Mouse (Mus musculus) MEL (cell line): ENCODE measurements around the gene C1qbp. TPM values are rescaled to one million over a fixed set of nuclear protein-coding genes. Genes with fewer than 3 reads are reported as not detected.

Experiments used
- DNase-seq: peaks from one replicate; pipeline ENCODE4 v3.0.0; 2011; ENCODE audit warnings: low read depth, low spot score
- H3K27ac ChIP-seq: 2 replicates; pipeline ENCODE4 v1.5.1; 2012; ENCODE audit warnings: low read depth, mild to moderate bottlenecking, control low read depth, low read length, moderate library complexity; ENCODE audit not compliant: control insufficient read depth
- H3K27me3 ChIP-seq, 2 experiments: fragments of 150-350 bp in 1 of 2; sonication (generic) in 1 of 2; 2 replicates each; pipeline ENCODE4 v1.6.1; 2012; ENCODE audit warnings: low read length in 2 of 2, mild to moderate bottlenecking in 2 of 2, improper control_type of control experiment in 1 of 2, moderate library complexity in 1 of 2; ENCODE audit not compliant: insufficient read depth in 2 of 2, control insufficient read depth in 1 of 2
- H3K36me3 ChIP-seq, 2 experiments: 2 replicates each; pipeline ENCODE4 v1.6.1; 2012 to 2014; ENCODE audit warnings: low read length in 2 of 2, improper control_type of control experiment in 1 of 2, inconsistent platforms in 1 of 2, mild to moderate bottlenecking in 1 of 2; ENCODE audit not compliant: insufficient read depth in 2 of 2, control insufficient read depth in 1 of 2
- H3K4me1 ChIP-seq, 2 experiments: fragments of 150-350 bp in 1 of 2; sonication (generic) in 1 of 2; 2 replicates each; pipeline ENCODE4 v1.6.1; 2012; ENCODE audit warnings: low read length in 2 of 2, improper control_type of control experiment in 1 of 2, mild to moderate bottlenecking in 1 of 2; ENCODE audit not compliant: insufficient read depth in 2 of 2, control insufficient read depth in 1 of 2
- H3K4me3 ChIP-seq, 2 experiments: fragments of 150-350 bp in 1 of 2; sonication (generic) in 1 of 2; 2 replicates each; pipeline ENCODE4 v1.5.1; 2012; ENCODE audit warnings: low read depth in 2 of 2, low read length in 2 of 2, mild to moderate bottlenecking in 2 of 2, moderate library complexity in 2 of 2, control low read depth in 1 of 2, improper control_type of control experiment in 1 of 2; ENCODE audit not compliant: control insufficient read depth in 1 of 2, insufficient read depth in 1 of 2
- H3K79me2 ChIP-seq: 2 replicates; pipeline ENCODE4 v1.6.1; 2012; ENCODE audit warnings: mild to moderate bottlenecking, low read length, moderate library complexity; ENCODE audit not compliant: control insufficient read depth, poor library complexity, insufficient read depth
- H3K9ac ChIP-seq: 2 replicates; pipeline ENCODE4 v1.6.1; 2012; ENCODE audit warnings: low read depth, mild to moderate bottlenecking, control low read depth, low read length, moderate library complexity; ENCODE audit not compliant: control insufficient read depth, poor library complexity, severe bottlenecking
- H3K9me3 ChIP-seq: fragments of 150-350 bp; sonication (generic); replicated peaks from 2 replicates; pipeline ENCODE4 v1.6.1; 2012; ENCODE audit warnings: mild to moderate bottlenecking, low read length, improper control_type of control experiment, moderate library complexity; ENCODE audit not compliant: insufficient read depth
- CHD1 ChIP-seq: IDR thresholded peaks from 2 replicates; pipeline ENCODE4 v1.6.1; 2012; ENCODE audit warnings: low read depth, mild to moderate bottlenecking, inconsistent platforms, low read length, improper control_type of control experiment
- CTCF ChIP-seq, 3 experiments: IDR thresholded peaks in 2 of 3; conservative IDR thresholded peaks in 1 of 3; 2 replicates each; pipeline ENCODE4 v1.5.1; 2011 to 2012; ENCODE audit warnings: low read length in 3 of 3, low read depth in 2 of 3, mild to moderate bottlenecking in 2 of 3, improper control_type of control experiment in 1 of 3, inconsistent platforms in 1 of 3, mixed read lengths in 1 of 3, moderate library complexity in 1 of 3; ENCODE audit not compliant: control insufficient read depth in 1 of 3, insufficient read depth in 1 of 3, poor library complexity in 1 of 3, severe bottlenecking in 1 of 3
- E2F4 ChIP-seq: IDR thresholded peaks from 2 replicates; pipeline ENCODE4 v1.6.1; 2011; ENCODE audit warnings: low read depth, low read length, improper control_type of control experiment, borderline replicate concordance
- GABPA ChIP-seq: IDR thresholded peaks from 2 replicates; pipeline ENCODE4 v1.6.1; 2012; ENCODE audit warnings: low read depth, mild to moderate bottlenecking, inconsistent platforms, low read length, improper control_type of control experiment, moderate library complexity
- HCFC1 ChIP-seq: IDR thresholded peaks from 2 replicates; pipeline ENCODE4 v1.6.1; 2012; ENCODE audit warnings: low read depth, mild to moderate bottlenecking, inconsistent platforms, low read length, improper control_type of control experiment, moderate library complexity
- MAFK ChIP-seq: IDR thresholded peaks from 2 replicates; pipeline ENCODE4 v1.6.1; 2011; ENCODE audit warnings: low read depth, mild to moderate bottlenecking, low read length, improper control_type of control experiment, borderline replicate concordance
- MEF2A ChIP-seq: IDR thresholded peaks from 2 replicates; pipeline ENCODE4 v1.6.1; 2014; ENCODE audit warnings: low read depth, mild to moderate bottlenecking, inconsistent platforms, low read length, improper control_type of control experiment; ENCODE audit not compliant: poor library complexity, insufficient replicate concordance, severe bottlenecking; ENCODE audit errors: extremely low read depth
- MXI1 ChIP-seq: IDR thresholded peaks from 2 replicates; pipeline ENCODE4 v1.6.1; 2011; ENCODE audit warnings: mild to moderate bottlenecking, low read depth, low read length, improper control_type of control experiment
- MYB ChIP-seq: IDR thresholded peaks from 2 replicates; pipeline ENCODE4 v1.6.1; 2011; ENCODE audit warnings: mild to moderate bottlenecking, low read depth, low read length, improper control_type of control experiment
- NRF1 ChIP-seq: IDR thresholded peaks from 2 replicates; pipeline ENCODE4 v1.6.1; 2014; ENCODE audit warnings: low read depth, mild to moderate bottlenecking, inconsistent platforms, low read length, improper control_type of control experiment, moderate library complexity; ENCODE audit not compliant: poor library complexity, insufficient read depth, severe bottlenecking
- SIN3A ChIP-seq: IDR thresholded peaks from 2 replicates; pipeline ENCODE4 v1.6.1; 2012; ENCODE audit warnings: low read length, improper control_type of control experiment, inconsistent platforms
- TAL1 ChIP-seq: IDR thresholded peaks from 2 replicates; pipeline ENCODE4 v1.6.1; 2012; ENCODE audit warnings: mild to moderate bottlenecking, inconsistent platforms, low read length, moderate library complexity, mixed read lengths
- TBP ChIP-seq: IDR thresholded peaks from 2 replicates; pipeline ENCODE4 v1.8.0; 2011; ENCODE audit warnings: low read depth, low read length, improper control_type of control experiment
- UBTF ChIP-seq: IDR thresholded peaks from 2 replicates; pipeline ENCODE4 v1.6.1; 2012; ENCODE audit warnings: low read depth, mild to moderate bottlenecking, inconsistent platforms, low read length, improper control_type of control experiment, moderate library complexity, borderline replicate concordance; ENCODE audit not compliant: insufficient read depth
- ZMIZ1 ChIP-seq: IDR thresholded peaks from 2 replicates; pipeline ENCODE4 v1.6.1; 2012; ENCODE audit warnings: low read depth, mild to moderate bottlenecking, inconsistent platforms, low read length, improper control_type of control experiment, moderate library complexity
- ZNF384 ChIP-seq: IDR thresholded peaks from 2 replicates; pipeline ENCODE4 v1.6.1; 2012; ENCODE audit warnings: low read depth, mild to moderate bottlenecking, inconsistent platforms, low read length, improper control_type of control experiment
- polyA plus RNA-seq, 2 experiments: library from polyadenylated mRNA; stranded (reverse) in 1 of 2; unstranded in 1 of 2; fragments of >175 nt in 1 of 2; fragments of >200 nt in 1 of 2; gene quantifications; 2 replicates each; pipeline versions ENCODE4 v1.2.1 to v1.2.4; 2012; ENCODE audit warnings: low replicate concordance in 2 of 2, low read depth in 1 of 2; ENCODE audit not compliant: insufficient read length in 2 of 2, insufficient read depth in 1 of 2, missing spikeins in 1 of 2
- total RNA-seq: library from RNA; depleted of rRNA; stranded (reverse); fragments of 300-350 nt; gene quantifications from 2 replicates; pipeline ENCODE4 v1.2.3, GENCODE M21; 2012; rRNA removed

The C1qbp gene
- total and polyA plus RNA-seq, 3 experiments: 164 to 614 TPM; not detected in 1

DNA sequence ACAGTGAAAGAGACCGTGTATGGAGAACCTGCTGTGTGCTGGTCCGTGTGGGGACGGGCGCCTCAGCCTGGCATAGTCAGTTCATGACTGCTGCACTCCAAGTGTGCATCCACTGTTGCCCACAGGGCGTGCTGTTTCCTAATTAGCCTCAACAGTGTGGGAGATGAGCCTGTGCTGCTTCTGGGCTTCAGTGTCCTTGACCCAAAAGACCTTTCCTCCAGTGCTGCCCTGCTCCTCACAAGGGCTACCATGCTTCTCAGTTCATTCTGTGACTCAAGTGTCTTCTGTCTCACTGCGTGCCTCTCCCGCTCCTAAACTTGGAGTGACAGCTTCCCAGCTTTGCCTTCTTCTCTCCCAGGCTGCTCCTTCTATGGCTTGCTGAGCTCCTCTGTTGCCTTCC is 47.5 kb downstream of the C1qbp start:
- peaks cover 0 to 36% of the 10 kb centered on the region in 2 experiments; a peak in 2 of 4 replicates for H3K36me3 ChIP-seq
- no peaks in the 10 kb centered on the region for H3K79me2 ChIP-seq
- H3K9ac ChIP-seq: no peak overlapping the region
- TF ChIP-seq SIN3A: no peak
- TF ChIP-seq CTCF (IDR thresholded peaks at IDR 0.05 in 2 of 3, conservative IDR thresholded peaks at IDR 0.05 in 1 of 3; ENCODE audit: control insufficient read depth in 1 of 3, insufficient read depth in 1 of 3, low read depth in 2 of 3, low read length in 3 of 3, poor library complexity in 1 of 3, severe bottlenecking in 1 of 3): peak in 1 of 3 experiments; percentile 24; a peak in 1 of 6 replicates
- no peak for TF ChIP-seq TAL1
- no peak for DNase-seq
- no peaks in the 10 kb centered on the region for H3K27me3 ChIP-seq
- no peak overlapping the region for H3K27ac ChIP-seq
- H3K4me1 ChIP-seq: no peaks in the 10 kb centered on the region
- no peaks in the 10 kb centered on the region for H3K9me3 ChIP-seq
- H3K4me3 ChIP-seq: no peak overlapping the region

DNA sequence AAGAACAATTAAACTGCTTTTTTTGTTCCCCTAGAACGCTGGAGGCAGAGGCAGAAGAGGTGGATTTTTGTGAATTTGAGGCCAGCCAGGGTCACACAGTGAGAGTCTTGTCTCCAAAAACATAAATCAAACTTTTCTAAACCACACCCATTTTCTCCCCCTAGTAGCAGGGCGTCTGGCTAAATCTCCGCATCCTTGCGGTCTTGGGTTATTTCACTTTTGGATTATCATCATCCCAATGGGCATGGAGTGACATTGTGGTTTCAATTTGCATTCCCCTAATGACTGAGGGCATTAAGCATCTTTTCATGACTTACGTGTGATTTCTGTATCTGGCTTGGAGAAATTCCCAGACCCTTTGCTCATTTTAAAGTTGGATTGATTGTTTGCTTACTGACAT is 51.4 kb downstream of the C1qbp start:
- H3K27me3 ChIP-seq: no peaks in the 10 kb centered on the region
- no peak overlapping the region for H3K4me3 ChIP-seq
- no peaks in the 10 kb centered on the region for H3K9me3 ChIP-seq
- DNase-seq: no peak
- H3K79me2 ChIP-seq: no peaks in the 10 kb centered on the region
- H3K36me3 ChIP-seq: peaks cover 0 to 36% of the 10 kb centered on the region in 2 experiments; a peak in 2 of 4 replicates
- no peak overlapping the region for H3K9ac ChIP-seq
- no peaks in the 10 kb centered on the region for H3K4me1 ChIP-seq
- TF ChIP-seq HCFC1: no peak
- TF ChIP-seq E2F4: no peak
- no peak for TF ChIP-seq MYB
- TF ChIP-seq UBTF: no peak
- TF ChIP-seq CHD1: no peak
- no peak for TF ChIP-seq MEF2A
- no peak for TF ChIP-seq GABPA
- TF ChIP-seq NRF1: no peak
- no peak for TF ChIP-seq MAFK
- TF ChIP-seq MXI1: no peak
- no peak for TF ChIP-seq TBP
- no peak for TF ChIP-seq ZMIZ1
- TF ChIP-seq ZNF384: no peak
- H3K27ac ChIP-seq: no peak overlapping the region

Other genes with a start within 250 kb of the C1qbp start
- gene Zfp3, start 218.8 kb downstream of the C1qbp start, total RNA-seq: 1.5 TPM in 2 replicates
- 1 to 10 TPM in 1 of 2 experiments, not detected in 1; 1.9 TPM for gene Zfp3, start 218.8 kb downstream of the C1qbp start, polyA plus RNA-seq
- not detected in 2 replicates for gene Scimp, start 170.4 kb downstream of the C1qbp start, total RNA-seq
- not detected for gene Scimp, start 170.4 kb downstream of the C1qbp start, polyA plus RNA-seq
- gene Rabep1, start 138.2 kb downstream of the C1qbp start, total RNA-seq: 34.3 and 35.6 TPM in 2 replicates
- 10 to 100 TPM; 24.2 to 72.2 TPM for gene Rabep1, start 138.2 kb downstream of the C1qbp start, polyA plus RNA-seq
- 49.8 and 56.3 TPM in 2 replicates for gene Nup88, start 13.1 kb downstream of the C1qbp start, total RNA-seq
- gene Nup88, start 13.1 kb downstream of the C1qbp start, polyA plus RNA-seq: 10 to 100 TPM in 1 of 2 experiments, not detected in 1; 72.5 TPM
- gene Rpain, start 12.8 kb downstream of the C1qbp start, total RNA-seq: 55.8 and 60.8 TPM in 2 replicates
- 10 to 100 TPM in 1 of 2 experiments, not detected in 1; 93.5 TPM for gene Rpain, start 12.8 kb downstream of the C1qbp start, polyA plus RNA-seq
- gene Dhx33, start 21.4 kb upstream of the C1qbp start, total RNA-seq: 40.2 and 49.8 TPM in 2 replicates
- gene Dhx33, start 21.4 kb upstream of the C1qbp start, polyA plus RNA-seq: 10 to 100 TPM in 1 of 2 experiments, not detected in 1; 42.6 TPM
- 27.5 and 34.0 TPM in 2 replicates for gene Mis12, start 36.6 kb upstream of the C1qbp start, total RNA-seq
- gene Mis12, start 36.6 kb upstream of the C1qbp start, polyA plus RNA-seq: 10 to 100 TPM in 1 of 2 experiments, not detected in 1; 17.2 TPM
- gene Derl2, start 36.8 kb upstream of the C1qbp start, total RNA-seq: 27.0 and 32.8 TPM in 2 replicates
- 10 to 100 TPM in 1 of 2 experiments, not detected in 1; 32.8 TPM for gene Derl2, start 36.8 kb upstream of the C1qbp start, polyA plus RNA-seq
- 0.10 and 0.15 TPM in 2 replicates for gene 6330403K07Rik, start 50.5 kb upstream of the C1qbp start, total RNA-seq
- gene 6330403K07Rik, start 50.5 kb upstream of the C1qbp start, polyA plus RNA-seq: under 1 TPM in 1 of 2 experiments, not detected in 1; 0.82 TPM
- gene Nlrp1a, start 161.7 kb upstream of the C1qbp start, total RNA-seq: not detected in 2 replicates
- not detected for gene Nlrp1a, start 161.7 kb upstream of the C1qbp start, polyA plus RNA-seq
- not detected in 2 replicates for gene Nlrp1b, start 247.7 kb upstream of the C1qbp start, total RNA-seq
- not detected for gene Nlrp1b, start 247.7 kb upstream of the C1qbp start, polyA plus RNA-seq